Mouse (Mus musculus) gonadal fat pad, adult 2 months (tissue): Measurements from ENCODE around the gene Flcn. TPM values are rescaled to one million over a fixed set of nuclear protein-coding genes. Genes with fewer than 3 reads are reported as not detected.

Source experiments
- DNase-seq: peaks from one replicate; pipeline ENCODE4 v3.0.0-alpha.2; 2012; ENCODE audit warnings: low read depth
- polyA plus RNA-seq: library from polyadenylated mRNA; depleted of rRNA; stranded (reverse); fragments of >200 nt; gene quantifications from 2 replicates; pipeline ENCODE4 v1.2.3, GENCODE M21; 2012

The Flcn gene
- polyA plus RNA-seq, 1 experiment: 43.6 TPM

DNA sequence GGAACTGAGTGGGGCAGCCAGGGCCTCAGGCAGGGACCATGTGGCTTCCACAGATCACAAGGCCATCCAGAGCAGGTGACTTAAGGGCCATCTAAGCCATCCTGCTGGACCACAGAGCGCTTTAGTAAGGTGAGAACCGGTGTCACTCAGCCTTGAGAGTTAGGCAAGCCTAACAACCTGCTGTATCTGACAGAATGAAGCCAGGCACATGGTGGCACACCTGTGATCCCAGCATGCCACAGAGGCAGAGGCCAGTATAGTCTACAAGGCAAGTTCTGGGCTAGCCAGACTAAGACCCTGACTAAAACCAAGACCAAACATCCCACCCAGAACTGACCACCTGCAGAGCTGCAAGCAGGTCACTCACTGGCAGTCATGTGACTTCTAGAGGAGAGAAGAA lies 4.2 kb downstream of the Flcn start:
- no peak for DNase-seq

DNA sequence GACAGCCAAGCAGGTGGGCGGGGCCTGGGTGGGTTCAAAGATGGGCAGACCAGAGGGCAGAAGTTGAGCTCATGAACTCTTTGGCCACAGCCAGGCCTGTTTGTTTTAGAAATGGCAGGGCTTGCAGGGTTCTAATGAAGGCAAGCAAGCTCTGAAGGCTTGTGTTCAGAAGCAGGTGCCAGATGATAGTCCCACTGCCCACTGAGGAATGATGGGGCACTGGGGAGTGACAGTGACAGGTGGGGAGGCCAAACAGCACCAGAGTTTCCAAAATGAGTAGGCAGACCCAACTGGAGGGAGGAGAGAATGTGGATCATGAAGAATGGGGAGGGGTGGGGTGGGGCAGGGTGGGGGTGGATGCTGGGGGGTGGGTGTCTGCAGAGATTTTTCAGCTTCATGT lies 4.6 kb downstream of the Flcn start:
- DNase-seq: no peak

DNA sequence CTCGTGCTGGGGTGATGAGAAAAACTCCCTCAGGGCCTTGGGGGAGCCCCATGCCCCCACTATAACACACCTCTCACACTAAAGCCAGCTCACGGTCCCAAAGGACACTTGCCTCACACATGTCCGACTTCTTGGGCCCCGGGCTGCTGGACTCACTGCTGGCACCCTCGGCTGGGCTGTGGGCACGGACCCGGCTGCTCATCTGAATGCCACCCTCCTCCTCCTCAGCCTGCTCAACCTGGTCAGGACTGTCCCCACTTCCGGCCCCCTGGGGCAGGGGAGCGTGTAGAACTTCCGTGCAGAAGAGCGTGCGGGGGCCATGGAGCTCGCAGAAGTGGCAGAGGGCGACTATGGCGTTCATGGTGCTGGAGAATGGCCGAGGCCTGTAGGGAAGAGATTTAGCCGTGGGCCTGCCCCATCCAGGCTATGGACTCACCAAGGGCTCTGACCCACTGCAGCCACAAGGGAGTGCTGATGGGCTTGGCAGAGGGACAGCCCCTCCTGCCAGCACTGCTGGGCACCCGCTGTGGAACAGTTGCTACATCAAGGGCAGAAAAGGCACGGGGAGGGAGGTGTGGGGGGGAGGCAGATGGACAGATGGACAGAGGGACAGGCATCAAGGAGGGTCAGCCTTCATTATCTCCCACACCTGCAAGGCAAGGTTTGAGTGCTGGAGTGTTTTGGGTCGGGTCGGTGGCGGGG lies 5.3 kb downstream of the Flcn start:
- no peak for DNase-seq

DNA sequence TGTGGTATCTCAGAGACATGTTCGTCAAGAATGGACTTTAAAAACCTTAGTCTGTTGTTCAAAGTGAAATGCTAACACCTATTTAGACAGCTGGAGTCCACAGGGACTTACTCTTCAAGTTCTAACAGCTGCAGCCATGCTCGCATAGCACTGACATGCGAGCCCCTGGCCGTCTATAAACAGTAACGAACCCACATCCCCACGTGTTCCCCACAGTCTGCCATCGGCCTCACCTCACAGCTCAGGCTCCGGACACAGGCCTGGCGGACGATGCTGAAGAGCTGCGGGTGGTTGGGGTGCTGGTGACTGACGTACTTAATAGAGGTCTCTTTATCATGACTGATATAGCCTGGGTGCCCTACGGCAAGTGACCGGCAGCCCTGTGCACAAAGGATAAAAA lies 6.3 kb downstream of the Flcn start:
- DNase-seq: no peak

DNA sequence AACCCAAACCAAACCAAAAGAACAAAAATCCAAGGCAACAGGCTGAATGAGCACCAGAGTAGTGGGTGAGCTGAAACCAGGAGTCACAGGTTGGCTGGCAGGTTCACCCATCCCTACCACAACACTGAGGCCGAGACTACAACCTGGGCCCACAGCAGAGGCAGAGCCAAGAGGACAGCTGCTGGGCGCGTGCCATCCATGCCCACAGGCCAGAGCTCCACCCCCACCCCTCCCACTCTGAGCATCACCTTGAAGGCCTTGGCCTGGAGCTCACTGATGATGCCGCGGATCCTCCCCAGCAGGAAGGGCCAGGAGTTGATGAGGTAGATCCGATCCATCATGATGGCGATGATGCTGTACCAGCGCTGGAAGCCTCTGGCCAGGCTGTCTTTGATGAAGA lies 7.9 kb downstream of the Flcn start:
- no peak for DNase-seq

DNA sequence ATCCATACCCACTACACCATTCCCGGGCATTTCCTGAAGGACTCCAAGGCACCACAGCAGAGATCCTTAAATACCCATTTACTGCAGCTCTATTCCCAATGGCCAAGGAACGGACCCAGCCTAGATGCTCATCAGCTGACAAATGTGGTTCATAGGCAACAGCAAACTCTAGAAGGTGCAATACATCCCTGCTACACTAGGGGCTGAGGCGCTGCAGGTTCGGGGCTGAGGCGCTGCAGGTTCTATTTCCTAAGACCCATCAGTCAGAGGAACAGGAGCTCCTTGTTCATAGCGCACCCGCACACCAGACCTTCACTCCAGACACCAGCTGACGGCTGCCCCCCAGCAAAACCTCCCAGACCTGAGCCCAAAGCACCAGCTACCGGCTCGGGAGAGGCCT lies 9.4 kb downstream of the Flcn start:
- no peak for DNase-seq

DNA sequence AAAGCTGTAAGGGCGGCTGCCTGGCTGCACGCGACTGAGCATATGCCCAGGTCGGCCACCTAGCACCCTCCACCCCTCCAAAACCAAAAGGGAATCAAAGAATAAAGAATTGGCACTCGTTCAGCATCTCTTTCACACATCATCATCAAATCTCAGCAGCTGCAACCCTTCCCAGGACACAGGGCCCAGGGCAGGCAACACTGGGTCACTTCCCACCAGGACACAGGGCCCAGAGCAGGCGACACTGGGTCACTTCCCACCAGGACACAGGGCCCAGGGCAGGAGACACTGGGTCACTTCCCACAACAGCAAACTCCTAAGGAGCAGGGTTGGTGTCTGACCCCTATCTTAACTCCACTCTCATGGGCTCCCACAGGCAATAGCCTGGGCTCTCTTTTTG lies 16.4 kb downstream of the Flcn start:
- no peak for DNase-seq

DNA sequence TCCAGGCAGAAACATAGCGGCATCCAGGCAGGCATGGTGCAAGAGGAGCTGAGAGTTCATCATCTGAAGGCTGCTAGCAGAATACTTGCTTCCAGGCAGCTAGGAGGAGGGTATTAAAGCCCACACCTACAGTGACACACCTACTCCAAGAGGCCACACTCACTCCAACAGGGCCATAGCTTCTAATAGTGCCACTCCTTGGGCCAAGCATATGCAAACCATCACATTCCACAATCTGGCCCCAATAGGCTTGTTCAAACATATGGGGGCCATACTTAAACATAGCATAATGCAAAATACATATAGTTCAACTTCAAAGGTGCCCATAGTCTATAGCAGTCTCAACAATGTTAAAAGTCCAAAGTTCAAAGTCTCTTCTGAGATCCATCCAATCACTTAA lies 20.5 kb downstream of the Flcn start:
- DNase-seq: no peak

DNA sequence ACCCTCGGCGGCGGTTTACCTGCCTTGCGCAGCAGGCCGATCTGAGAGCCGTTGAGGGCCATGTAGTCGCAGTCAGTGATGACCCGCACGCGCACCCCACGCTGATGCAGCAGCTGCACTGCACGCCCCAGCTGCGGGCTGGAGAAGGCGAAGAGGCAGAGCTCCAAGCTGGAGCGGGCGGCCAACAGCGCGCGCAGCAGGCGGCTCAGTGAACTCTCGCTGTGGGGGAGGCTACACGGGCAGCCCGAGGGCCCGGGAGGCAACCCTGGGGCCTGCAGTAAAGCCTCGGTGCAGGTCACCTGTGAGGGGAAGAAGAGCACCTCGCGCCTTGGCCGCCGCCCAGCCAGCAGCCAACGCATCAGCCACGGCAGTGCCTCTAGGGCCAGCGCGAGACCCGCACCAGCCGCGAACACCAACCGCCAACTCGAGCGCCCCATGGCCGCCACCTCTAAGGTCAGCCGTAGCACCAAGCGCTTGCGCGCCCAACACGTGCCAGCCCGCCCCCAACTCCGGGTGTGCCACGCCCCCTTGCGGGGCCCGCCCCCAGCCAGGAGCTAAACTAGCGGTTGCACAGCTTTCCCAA lies 22.5 kb downstream of the Flcn start, which contains the start of gene Pld6:
Gene Pld6, minus strand, starts transcription at position 447 of the 583 bp plus-strand sequence.
- no peak for DNase-seq

DNA sequence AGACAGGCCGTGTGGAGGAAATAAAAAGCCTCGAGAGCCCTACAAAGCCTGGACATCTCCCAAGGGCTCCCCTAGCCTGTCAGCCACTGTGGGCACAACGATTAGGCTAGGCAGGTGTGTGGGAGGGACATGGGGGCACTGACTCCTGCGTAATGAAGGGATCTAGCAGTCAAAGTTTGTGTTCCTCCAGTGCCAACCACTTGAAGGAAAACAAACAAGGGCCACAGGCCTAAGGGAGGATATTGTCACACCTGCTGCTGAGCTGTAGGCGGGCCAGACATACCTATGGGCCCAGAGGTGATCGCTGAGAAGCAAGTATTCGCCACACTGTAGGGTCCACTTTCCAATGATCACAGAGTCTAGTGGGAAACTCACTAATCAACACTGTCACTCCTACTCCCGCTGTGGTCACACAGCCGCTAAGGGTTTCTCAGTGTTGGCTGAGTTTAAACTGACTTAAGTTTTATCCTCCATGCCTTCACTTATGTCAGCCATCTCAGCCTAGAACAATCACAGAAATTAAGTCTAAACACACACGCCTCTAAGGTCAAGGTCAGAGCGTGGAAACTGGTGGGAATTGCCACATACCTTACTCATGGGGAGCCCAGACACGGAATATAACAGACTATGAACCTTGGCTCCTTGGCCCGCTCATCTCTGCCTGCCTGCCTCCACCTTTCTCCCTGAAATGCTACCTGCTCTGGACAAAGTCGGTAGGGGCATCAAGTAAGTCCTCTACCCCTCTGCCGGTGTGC lies 23.2 kb downstream of the Flcn start:
- no peak for DNase-seq

DNA sequence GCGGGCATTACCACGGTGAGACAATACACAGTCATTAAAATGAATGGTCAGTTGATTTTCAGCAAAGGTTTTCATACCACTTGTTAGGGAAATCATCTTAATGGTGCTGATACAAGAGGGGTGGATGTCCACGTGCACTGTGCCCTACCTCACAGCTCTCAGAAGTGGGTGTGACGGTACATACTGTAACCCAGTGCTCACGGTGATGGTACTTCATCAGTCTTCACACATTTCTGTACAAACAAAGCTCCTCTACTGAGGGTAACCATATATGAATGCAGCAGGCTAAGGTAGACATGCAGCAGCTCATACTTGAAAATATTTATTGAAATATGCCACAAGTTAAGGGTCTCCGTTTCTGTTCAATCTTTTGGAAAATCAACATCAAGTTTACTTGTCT lies 26.2 kb downstream of the Flcn start:
- DNase-seq: no peak

DNA sequence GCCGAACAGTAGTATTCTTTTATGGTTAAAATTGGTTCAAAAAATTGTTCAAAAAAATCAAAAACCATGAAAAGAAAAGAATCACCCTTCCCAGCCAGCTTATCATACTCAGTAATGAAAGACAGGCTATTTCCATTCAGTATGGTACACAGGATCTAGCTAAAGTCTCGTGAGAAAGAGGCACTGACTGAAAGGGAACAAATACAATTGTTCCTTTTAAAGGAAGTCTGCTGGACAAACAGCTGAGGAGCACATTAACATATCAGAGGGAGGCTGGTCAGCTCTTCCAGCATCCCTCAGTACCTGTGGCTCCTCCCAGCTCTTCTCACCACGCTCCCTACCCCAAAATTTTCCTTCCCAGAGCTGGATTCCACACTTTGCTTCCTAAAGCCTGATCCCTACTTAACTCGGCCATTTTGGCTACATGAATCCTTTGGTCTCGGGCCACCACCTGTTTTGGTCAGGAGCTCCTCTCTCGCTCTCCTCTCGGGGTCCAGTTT lies 27.7 kb downstream of the Flcn start:
- DNase-seq: no peak

DNA sequence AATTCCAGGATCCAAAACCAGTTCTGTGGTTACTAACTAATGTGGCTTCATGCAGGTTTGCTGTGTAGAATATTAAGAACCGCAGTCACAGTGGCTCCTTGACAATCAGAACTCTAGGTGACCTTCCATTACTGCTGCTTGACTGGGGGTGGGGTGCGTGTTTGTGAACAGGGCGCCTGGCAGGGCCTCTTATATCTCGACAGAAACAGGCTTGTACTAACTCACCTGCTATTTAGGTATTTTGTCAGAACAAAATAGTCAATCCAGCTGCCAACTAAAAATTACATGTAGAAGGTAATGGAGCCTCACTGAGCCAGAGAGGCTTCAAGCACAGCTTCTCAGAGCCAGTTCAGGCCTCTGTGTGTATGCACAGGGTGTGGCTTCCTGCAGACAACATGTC lies 29.6 kb downstream of the Flcn start:
- DNase-seq: no peak

DNA sequence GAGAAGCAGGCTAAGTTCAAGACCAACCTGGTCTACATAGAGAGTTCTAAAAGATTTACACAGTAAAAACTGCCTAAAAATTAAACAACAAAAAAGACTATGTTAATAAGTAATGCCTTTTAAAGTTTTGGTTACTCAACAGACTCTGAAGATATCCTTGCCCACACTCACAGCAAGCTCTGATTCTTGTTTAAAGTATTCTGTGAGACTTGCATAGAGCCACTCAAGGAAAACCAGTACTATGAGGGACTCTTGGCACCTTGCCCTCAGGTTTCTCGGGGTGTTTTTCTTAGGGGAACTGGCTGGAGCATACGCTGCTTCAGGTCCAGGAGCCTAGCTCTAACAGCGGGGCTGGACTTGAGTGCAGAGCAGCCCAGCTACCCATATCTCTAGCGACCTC lies 30.4 kb downstream of the Flcn start:
- no peak for DNase-seq

DNA sequence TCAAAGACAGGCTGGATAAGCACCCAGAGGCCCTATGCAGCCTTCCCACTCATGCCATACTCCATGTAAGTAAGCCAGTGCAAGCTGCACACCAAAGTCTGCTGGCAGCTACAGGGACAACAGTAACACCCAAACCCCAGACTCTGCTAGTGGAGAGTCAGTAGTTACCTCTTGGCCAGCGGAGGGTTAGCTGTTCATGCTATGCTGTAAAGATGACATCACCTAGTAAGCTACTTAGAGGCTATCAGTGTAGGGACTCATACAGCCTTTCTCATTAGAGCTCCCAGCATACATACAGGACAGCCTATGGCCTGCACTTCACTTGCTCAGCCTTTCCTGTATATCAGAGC lies 31.0 kb downstream of the Flcn start:
- DNase-seq: no peak

DNA sequence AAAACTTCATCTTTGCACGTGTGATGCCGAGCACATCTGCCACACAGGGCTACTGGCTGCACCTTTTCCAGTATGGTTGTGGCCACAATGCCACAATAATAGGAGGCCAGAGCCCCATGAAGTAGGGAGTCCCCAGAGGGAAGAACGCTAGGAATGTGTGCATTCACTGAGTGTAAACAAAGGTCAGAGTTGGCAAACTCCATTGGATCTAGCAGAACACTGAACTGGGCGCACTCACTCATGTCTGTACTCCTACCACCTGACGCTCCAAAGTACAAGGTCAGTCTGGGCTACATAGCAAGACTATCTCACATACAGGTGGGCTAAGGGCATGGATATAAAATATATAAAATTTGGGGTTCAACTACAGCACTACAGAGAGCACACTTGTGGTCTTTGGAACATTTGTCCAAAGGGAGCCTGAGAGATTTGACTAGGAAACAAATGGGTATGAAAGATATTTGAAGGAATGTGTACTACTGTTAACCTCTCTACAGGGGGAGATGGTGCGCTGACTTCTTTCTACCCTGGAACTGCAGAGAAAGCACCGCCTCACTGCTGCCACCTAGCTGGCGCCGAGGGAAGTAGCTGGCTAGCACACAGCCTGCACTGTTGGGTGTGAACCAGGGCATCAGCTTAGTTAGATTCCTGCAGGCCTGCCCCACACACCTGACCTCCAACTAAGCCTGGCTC lies 31.5 kb downstream of the Flcn start:
- DNase-seq: no peak

DNA sequence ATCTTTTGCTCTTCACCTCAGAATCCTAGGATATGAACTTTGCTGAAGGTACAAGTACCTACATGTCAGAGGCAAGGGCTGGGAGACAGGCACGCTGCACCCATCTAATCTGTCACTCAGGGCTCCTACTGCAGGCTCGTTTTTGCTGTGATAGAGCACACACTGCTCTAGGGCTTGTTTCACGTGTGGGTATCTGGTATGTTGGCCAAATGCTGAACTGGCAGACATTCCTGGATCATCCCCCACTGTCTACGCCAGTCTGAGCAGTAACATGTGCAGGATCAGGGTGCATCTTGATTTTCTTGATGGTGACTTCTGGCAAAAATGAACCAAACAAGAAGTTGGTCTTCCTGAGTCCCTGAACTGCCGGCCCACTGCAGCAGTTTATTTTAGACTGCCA lies 32.6 kb downstream of the Flcn start:
- no peak for DNase-seq

DNA sequence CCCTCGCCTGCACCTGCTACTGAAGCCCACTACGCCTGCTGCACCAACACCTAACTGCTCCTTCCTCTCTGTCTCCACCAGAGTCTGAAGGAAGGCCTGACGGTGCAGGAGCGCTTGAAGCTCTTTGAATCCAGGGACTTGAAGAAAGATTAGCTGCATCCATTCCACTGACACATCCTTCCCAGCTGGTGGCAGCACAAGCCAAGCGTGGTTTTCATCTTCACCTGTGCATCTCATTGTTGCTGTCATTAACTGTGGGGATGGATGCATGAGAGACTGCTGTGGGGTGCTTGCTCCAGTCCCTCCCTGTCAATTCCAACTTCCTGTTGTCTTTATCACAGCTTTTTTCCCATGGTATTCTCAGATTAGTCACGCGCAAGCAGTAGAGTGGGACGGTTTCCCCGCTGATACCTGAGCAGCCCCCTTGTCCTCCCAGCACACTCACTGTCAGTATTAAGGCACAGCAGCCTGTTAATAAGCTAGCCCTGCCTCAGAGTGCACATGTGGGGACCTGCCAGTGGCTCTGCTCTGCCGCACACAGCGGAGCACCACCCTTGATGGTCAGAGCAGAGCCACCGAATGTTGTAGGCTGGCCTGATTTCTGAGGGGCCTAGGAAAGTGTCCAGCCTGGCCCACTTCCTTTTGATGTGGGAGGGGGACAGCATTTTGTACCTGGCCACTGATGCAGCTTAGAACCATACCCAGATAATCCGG lies 34.2 kb downstream of the Flcn start:
- DNase-seq: no peak

DNA sequence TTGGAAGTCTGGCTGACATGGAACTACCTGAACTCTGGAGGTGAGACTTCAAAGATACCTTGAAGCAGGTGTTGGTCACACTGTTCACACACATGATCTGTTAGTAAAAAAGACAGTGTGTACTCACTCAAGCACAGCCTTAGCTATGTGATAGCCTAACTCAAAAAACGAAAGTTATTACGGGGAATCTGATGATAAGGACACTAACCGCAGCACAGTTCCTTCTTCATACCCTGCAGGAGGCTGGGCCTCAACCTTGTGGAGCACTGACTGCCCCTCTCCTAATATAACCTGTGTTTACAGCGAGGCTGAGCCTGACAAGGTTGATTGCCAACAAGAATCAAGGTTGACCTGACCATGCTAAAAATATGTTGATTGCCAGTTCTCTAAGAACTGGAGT lies 35.3 kb downstream of the Flcn start:
- DNase-seq: no peak

DNA sequence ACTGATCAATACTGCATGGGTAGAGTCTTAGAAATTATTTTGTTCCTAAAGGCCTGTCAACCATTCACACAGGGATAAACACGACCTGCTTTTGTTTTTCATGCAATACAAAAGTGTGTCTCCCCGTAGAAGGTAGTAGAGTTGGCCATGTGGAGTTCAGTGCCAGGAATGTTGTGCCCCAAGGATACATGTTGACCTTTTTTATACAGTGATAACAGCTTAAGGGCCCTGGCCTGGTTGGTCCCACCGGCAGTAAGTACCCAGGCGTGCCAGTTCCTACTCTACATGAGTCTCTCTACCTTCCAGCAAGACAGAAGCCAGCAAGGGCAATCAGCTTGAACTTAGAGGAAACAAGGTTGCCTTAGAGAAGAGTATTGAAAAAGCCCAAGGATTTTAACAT lies 36.9 kb downstream of the Flcn start:
- DNase-seq: no peak

DNA sequence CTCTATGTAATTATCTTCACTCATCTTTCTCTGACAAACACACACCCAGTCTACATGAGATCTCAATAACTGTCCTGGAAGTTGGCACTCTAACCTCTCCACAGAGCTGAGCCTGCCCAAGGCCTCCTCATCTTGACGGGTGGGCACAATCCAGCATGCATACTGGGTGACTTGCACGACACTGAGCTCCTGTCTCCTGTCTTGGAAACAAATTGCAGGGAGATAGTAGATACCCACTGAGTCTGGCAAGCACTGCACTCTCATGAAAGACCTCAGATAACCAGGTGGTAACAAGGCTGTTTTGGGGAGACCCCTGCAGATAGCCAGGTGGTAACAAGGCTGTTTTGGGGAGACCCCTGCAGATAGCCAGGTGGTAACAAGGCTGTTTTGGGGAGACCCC lies 37.5 kb downstream of the Flcn start:
- no peak for DNase-seq

DNA sequence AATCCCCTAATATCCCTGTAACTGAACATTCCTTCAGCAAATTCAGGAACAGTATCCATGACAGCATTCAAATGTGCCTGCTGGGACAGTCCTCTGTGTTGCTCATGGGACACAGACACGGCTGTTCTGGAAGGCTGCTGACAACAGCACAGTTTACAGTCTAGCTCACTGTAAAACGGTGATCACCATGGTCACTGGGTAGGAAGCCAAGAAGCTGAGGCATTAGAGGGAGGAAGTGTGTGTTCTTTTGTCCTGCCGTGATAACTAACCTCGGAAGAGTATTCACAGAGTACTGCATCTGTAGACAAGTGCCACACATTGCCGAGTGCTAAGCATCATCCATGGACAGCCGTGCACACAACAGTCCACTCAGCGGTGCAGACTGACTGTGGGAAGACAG lies 39.1 kb downstream of the Flcn start:
- DNase-seq: no peak
